Mouse (Mus musculus) forebrain, postnatal 0 days (tissue): ENCODE measurements around the gene Sdcbp2. TPM values are rescaled to one million over a fixed set of nuclear protein-coding genes. Genes with fewer than 3 reads are reported as not detected.

ENCODE experiments used
- ATAC-seq: fragments of 200-750 bp; cut with Nextera tagmentation; 2 replicates; pipeline ENCODE4 v1.8.0; 2017; ENCODE audit warnings: mild to moderate bottlenecking, moderate library complexity
- DNase-seq: peaks from one replicate; pipeline ENCODE4 v3.0.0-alpha.2; 2015
- H3K27ac ChIP-seq: fragments of 300-500 bp; sonication (generic); 2 replicates; pipeline ENCODE4 v1.5.1; 2014; ENCODE audit warnings: low read depth, mild to moderate bottlenecking, antibody characterized with exemption, low read length, moderate library complexity, mixed read lengths
- H3K27me3 ChIP-seq: fragments of 300-500 bp; sonication (generic); 2 replicates; pipeline ENCODE4 v1.6.1; 2014; ENCODE audit warnings: mild to moderate bottlenecking, low read length, mixed read lengths; ENCODE audit not compliant: insufficient read depth
- H3K36me3 ChIP-seq: fragments of 300-500 bp; sonication (generic); 2 replicates; pipeline ENCODE4 v1.6.1; 2014; ENCODE audit warnings: mild to moderate bottlenecking, moderate library complexity; ENCODE audit not compliant: insufficient read depth
- H3K4me1 ChIP-seq: fragments of 300-500 bp; sonication (generic); 2 replicates; pipeline ENCODE4 v1.6.1; 2014; ENCODE audit warnings: antibody characterized with exemption; ENCODE audit not compliant: insufficient read depth
- H3K4me2 ChIP-seq: fragments of 300-500 bp; sonication (generic); 2 replicates; pipeline ENCODE4 v1.6.1; 2014; ENCODE audit warnings: low read depth, mild to moderate bottlenecking, moderate library complexity
- H3K4me3 ChIP-seq: fragments of 300-500 bp; sonication (generic); 2 replicates; pipeline ENCODE4 v1.5.1; 2014; ENCODE audit warnings: low read depth, low read length, mixed read lengths
- H3K9ac ChIP-seq: fragments of 300-500 bp; sonication (generic); 2 replicates; pipeline ENCODE4 v1.6.1; 2014; ENCODE audit warnings: mild to moderate bottlenecking
- H3K9me3 ChIP-seq: fragments of 300-500 bp; sonication (generic); 2 replicates; pipeline ENCODE4 v1.6.1; 2016; ENCODE audit warnings: low read length
- CTCF ChIP-seq: sonication (generic); IDR thresholded peaks from 2 replicates; pipeline ENCODE4 v1.5.1; 2016; ENCODE audit warnings: antibody characterized with exemption, control low read depth, low read depth
- WGBS: fragments of 180-500 bp; shearing (Covaris S2); extraction: QIAGEN DNeasy Blood & Tissue Kit; methylation state at CpG from one replicate; pipeline ENCODE4 v1.1.7; 2014; 5-methylcytosine and 5-hydroxymethylcytosine counted together
- polyA plus RNA-seq: library from polyadenylated mRNA; unstranded; fragments of >200 nt; fragmentation: Nextera tagmentation; extraction: Ambion mirVana; gene quantifications from 2 replicates; pipeline ENCODE4 v1.2.1, GENCODE M21; 2015
- total RNA-seq: library from RNA; depleted of rRNA; stranded (reverse); fragments of >200 nt; gene quantifications from 2 replicates; pipeline ENCODE4 v1.2.3, GENCODE M21; 2014

The Sdcbp2 gene
- total and polyA plus RNA-seq, 2 experiments from 2014 or later: 0.90 to 1.6 TPM

- Histone ChIP-seq H3K9ac (no peak overlapping the region), H3K36me3 (peaks cover 8% of the 10 kb centered on the region; the same call in 1 of the 2 replicates), H3K4me3 (no peak overlapping the region), H3K4me1 (no peaks in the 10 kb centered on the region), H3K27me3 (no peaks in the 10 kb centered on the region), H3K9me3 (no peaks in the 10 kb centered on the region), H3K4me2 (no peak overlapping the region), H3K27ac (no peak overlapping the region)
- no peak for TF ChIP-seq CTCF
- 74% methylated on average over 2 of the region's 2 CpGs for WGBS
- DNase-seq (no peak), ATAC-seq (no peak)
These were observed 3.0 kb upstream of the Sdcbp2 start for GRCm38 (mm10) chr2:151569452-151569851.

GRCm38 (mm10) chr2:151573667-151574066 lies 1.2 kb downstream of the Sdcbp2 start:
- H3K4me1 ChIP-seq: peaks cover 11% of the 10 kb centered on the region; the same call in 1 of the 2 replicates
- H3K36me3 ChIP-seq: no peaks in the 10 kb centered on the region
- H3K27ac ChIP-seq: no peak overlapping the region
- H3K9me3 ChIP-seq: no peaks in the 10 kb centered on the region
- H3K27me3 ChIP-seq: no peaks in the 10 kb centered on the region
- DNase-seq (no peak), ATAC-seq (no peak)
- 60% methylated on average over 3 of the region's 3 CpGs for WGBS
- H3K4me2 ChIP-seq: no peak overlapping the region
- H3K4me3 ChIP-seq: no peak overlapping the region
- H3K9ac ChIP-seq: no peak overlapping the region
- no peak for TF ChIP-seq CTCF

- Histone ChIP-seq H3K36me3 (no peaks in the 10 kb centered on the region), H3K9ac (no peak overlapping the region), H3K9me3 (no peaks in the 10 kb centered on the region), H3K27ac (no peak overlapping the region), H3K4me3 (no peak overlapping the region), H3K4me2 (no peak overlapping the region), H3K27me3 (no peaks in the 10 kb centered on the region), H3K4me1 (peaks cover 11% of the 10 kb centered on the region; the same call in 1 of the 2 replicates)
- 65% methylated on average over 5 of the region's 5 CpGs for WGBS
- DNase-seq (no peak), ATAC-seq (no peak)
- no peak for TF ChIP-seq CTCF
These were observed 2.2 kb downstream of the Sdcbp2 start for GRCm38 (mm10) chr2:151574607-151575006.

- WGBS: 20% methylated on average over 7 of the region's 7 CpGs
- Histone ChIP-seq H3K36me3 (no peaks in the 10 kb centered on the region), H3K9ac (peak overlapping the region; percentile 62), H3K4me1 (peaks cover 11% of the 10 kb centered on the region; the same call in 1 of the 2 replicates), H3K4me2 (peak overlapping the region; percentile 73), H3K27me3 (no peaks in the 10 kb centered on the region), H3K4me3 (peak overlapping the region; percentile 41), H3K9me3 (no peaks in the 10 kb centered on the region), H3K27ac (peak overlapping the region; percentile 91)
- no peak for ATAC-seq
- peak; percentile 66 for TF ChIP-seq CTCF
- peak; percentile 61 for DNase-seq
These were observed 2.8 kb downstream of the Sdcbp2 start for GRCm38 (mm10) chr2:151575119-151575698.

- Histone ChIP-seq H3K4me2 (peak overlapping the region; percentile 73), H3K4me1 (peaks cover 11% of the 10 kb centered on the region; the same call in 1 of the 2 replicates), H3K36me3 (no peaks in the 10 kb centered on the region), H3K9ac (peak overlapping the region; percentile 62), H3K27ac (peak overlapping the region; percentile 91), H3K4me3 (peak overlapping the region; percentile 41), H3K27me3 (no peaks in the 10 kb centered on the region), H3K9me3 (no peaks in the 10 kb centered on the region)
- 1% methylated on average over 38 of the region's 38 CpGs for WGBS
- DNase-seq (peak; percentile 95), ATAC-seq (peak; percentile 99)
- TF ChIP-seq CTCF: no peak
These were observed 3.4 kb downstream of the Sdcbp2 start for GRCm38 (mm10) chr2:151575699-151576389.

- Histone ChIP-seq H3K27ac (no peak overlapping the region), H3K9ac (no peak overlapping the region), H3K36me3 (no peaks in the 10 kb centered on the region), H3K4me2 (no peak overlapping the region), H3K9me3 (no peaks in the 10 kb centered on the region), H3K4me1 (peaks cover 11% of the 10 kb centered on the region; the same call in 1 of the 2 replicates), H3K4me3 (no peak overlapping the region), H3K27me3 (no peaks in the 10 kb centered on the region)
- TF ChIP-seq CTCF: no peak
- WGBS: 87% methylated on average over 4 of the region's 4 CpGs
- ATAC-seq (no peak), DNase-seq (no peak)
These were observed 6.8 kb downstream of the Sdcbp2 start for GRCm38 (mm10) chr2:151579183-151579582.

- Histone ChIP-seq H3K4me2 (no peak overlapping the region), H3K4me3 (no peak overlapping the region), H3K27me3 (no peaks in the 10 kb centered on the region), H3K4me1 (0 out of 2 replicates have a peak, but pooled peaks cover 5% of the 10 kb centered on the region), H3K36me3 (no peaks in the 10 kb centered on the region), H3K9ac (no peak overlapping the region), H3K27ac (no peak overlapping the region), H3K9me3 (no peaks in the 10 kb centered on the region)
- 27% methylated on average over 1 of the region's 1 CpGs for WGBS
- DNase-seq (no peak), ATAC-seq (no peak)
- no peak for TF ChIP-seq CTCF
These were observed 8.5 kb downstream of the Sdcbp2 start for GRCm38 (mm10) chr2:151580945-151581344.
